Mouse (Mus musculus): ENCODE data around the gene Hdac1. TPM values are rescaled to one million over a fixed set of nuclear protein-coding genes. Genes with fewer than 3 reads are reported as not detected.

Hdac1 gene
- total RNA-seq (2015; ENCODE audit: low replicate concordance), result 100 and 125 TPM in 2 replicates
- 102 and 111 TPM in 2 replicates for total RNA-seq (2017; ENCODE audit: low replicate concordance)

DNA sequence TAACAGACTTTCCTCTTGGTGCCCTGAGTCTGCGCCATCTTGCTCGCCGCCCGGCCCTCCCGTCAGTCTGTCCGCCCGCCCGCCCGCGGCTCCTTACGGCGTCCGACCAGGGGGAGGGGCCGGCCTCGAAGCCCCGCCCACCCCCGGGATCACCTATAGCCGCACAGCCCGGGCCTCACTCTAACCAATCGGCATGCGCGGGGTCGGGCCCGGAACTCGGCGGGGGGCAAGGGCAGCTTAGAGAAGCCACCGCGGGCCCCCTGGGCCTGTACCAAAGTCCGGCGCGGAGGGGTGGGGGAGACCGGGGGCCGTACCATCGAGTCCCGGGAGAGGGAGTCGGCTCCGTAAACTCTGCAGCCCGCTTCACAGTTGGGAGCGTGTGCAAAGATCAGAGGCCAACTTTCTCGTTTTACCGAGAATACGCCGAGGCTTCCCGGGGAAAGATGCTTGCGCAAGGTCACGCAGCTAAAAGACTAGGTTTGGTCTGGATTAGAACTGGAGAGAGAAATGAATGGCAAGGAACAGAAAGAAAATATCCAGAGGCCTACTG is at the start of gene Hdac1:
TSS of gene Hdac1 (minus strand) at position 122 of the 550 bp plus-strand sequence.
- peak; percentile 92 for ATAC-seq (replicated peaks; ENCODE audit: low FRiP score, poor library complexity, severe bottlenecking)

DNA sequence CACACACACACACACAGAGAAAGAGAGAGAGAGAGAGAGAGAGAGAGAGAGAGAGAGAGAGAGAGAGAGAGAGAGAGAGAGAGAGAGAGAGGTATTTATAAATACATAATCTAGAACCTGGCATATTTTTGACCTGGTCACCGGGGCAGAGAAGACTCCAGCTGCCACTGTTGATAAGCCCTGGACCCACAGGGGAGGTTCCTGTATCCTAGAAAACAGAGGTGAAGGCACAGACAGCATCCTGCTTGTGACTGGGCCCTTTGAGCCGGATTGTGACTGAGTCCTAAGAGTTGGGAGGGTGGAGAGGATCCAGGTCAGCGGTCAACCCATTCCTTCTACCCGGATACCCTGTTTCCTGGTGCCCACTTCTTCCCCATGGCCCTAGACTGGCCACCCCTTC is 46.4 kb upstream of the Hdac1 start:
- ATAC-seq (replicated peaks; ENCODE audit: low FRiP score, poor library complexity, severe bottlenecking), result peak; percentile 91

- ATAC-seq (replicated peaks; ENCODE audit: low FRiP score, poor library complexity, severe bottlenecking), result no peak
Observed at GRCm38 (mm10) chr4:129586943-129587342, 44.4 kb upstream of the Hdac1 start.

DNA sequence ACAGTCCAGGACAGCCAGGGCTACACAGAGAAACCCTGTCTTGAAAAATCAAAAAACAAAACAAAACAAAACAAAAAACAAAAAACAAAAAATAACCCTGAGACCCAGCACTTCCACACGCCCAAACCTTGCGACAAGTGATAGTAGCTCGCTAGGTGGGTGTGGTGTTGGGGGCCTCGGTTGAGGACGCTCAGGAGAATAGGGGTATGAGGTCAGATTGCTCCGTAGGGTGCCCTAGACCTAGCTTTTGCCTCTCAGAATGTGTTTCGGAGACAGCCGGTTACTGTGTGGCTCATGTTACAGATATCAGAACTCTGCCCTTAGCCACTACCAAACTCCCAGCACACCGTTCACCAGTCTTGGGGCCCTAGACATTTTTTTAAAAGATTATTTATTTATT is 43.3 kb upstream of the Hdac1 start:
- ATAC-seq (replicated peaks; ENCODE audit: low FRiP score, poor library complexity, severe bottlenecking), result no peak

DNA sequence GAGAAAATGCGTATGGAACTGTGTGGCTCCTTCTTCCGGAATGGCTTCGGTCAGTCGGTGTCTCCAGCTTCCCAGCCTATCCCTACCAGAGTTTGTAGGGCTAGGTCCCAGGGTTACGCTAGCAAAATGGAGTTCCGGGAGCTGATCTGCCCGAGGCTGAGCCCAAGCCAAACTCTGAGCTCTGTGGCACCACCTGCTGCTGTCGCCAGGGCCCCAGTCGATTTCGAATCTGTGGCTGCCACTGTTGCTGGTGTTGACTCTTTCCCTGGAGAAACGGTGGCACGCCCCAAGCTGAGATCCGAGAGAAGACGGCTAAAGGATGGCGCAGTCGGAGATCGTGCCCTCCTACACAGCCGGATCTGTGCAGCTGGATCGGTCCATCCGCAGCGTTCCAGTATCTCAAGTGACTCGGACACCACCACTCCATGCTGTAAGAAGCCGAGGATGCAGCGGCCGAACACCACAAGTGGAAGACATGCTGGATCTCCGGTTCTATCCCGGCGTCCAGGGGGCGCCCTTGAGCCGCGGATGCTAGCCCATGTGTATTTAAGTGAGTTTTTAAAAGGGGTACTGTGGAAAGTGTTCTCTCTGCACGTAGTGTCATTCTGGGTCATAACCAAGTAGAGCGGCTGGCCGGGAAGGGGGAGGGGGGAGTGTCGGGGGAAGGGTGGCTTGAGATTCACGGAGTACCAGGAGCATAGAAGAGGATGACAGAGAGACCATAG is 42.5 kb upstream of the Hdac1 start:
- peak; percentile 75 for ATAC-seq (replicated peaks; ENCODE audit: low FRiP score, poor library complexity, severe bottlenecking)

DNA sequence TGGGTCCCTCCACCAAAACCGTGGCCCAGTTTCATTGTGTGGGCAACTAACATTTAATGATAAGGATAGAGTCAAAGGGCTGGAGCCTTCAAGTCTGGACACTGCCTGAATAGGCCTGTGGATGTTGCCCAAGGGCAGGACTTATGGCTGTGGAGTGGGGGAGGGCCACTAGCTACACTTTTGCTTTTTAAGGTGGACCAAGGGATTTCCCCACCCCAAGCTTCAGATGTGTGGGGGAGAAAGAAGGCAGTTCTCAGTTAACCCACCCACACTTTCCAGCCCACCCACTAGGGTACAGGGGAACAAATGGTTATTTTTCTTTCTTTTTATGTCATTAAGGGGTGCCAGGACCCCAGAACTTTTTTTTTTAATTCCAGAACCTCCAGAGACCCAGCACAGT is 41.9 kb upstream of the Hdac1 start:
- no peak for ATAC-seq (replicated peaks; ENCODE audit: low FRiP score, poor library complexity, severe bottlenecking)

DNA sequence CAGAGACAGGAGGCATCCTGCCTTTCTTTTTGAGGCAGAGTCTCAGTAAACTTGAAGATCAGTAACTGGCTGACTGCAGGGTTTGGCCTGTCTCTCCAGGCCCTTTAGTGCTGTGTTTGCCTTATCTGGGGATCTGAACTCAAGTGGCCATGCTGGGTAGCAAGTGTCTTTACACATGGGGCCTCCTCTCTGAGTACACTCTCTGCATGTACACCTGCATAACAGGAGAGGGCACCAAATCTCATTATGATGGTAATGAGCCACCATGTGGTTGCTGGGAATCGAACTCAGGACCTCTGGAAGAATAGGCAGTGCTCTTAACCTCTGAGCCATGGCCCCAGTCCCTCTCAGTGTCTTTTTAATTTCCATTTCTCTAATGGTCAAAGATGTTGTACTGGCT is 39.7 kb upstream of the Hdac1 start:
- no peak for ATAC-seq (replicated peaks; ENCODE audit: low FRiP score, poor library complexity, severe bottlenecking)

DNA sequence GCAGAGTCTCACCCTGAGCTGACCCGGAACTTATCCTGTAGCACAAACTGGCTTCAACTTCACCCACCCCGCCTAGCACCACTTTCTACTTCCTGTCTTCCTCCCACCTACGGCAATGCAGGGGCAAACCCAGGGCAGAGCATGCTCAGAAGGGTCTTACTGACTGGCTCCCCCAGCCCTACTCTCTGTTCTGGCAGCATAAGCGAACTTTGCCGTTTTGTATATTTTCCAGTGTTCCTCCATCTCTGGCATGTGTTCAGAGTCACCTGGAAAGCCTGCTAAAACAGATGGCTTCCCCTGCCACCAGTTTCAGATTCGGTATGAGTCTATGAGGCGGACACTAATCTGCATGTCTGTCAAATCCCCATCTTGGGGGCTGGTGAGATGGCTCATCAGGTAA is 37.8 kb upstream of the Hdac1 start:
- ATAC-seq (replicated peaks; ENCODE audit: low FRiP score, poor library complexity, severe bottlenecking), result no peak

GRCm38 (mm10) chr4:129578466-129578865 is 36.0 kb upstream of the Hdac1 start, which contains the start of gene Fam167b:
Fam167b (minus strand) TSS chr4:129578549.
- ATAC-seq (replicated peaks; ENCODE audit: low FRiP score, poor library complexity, severe bottlenecking), result 0 out of 2 replicates have a peak, but pooled peaks have one; percentile 28

DNA sequence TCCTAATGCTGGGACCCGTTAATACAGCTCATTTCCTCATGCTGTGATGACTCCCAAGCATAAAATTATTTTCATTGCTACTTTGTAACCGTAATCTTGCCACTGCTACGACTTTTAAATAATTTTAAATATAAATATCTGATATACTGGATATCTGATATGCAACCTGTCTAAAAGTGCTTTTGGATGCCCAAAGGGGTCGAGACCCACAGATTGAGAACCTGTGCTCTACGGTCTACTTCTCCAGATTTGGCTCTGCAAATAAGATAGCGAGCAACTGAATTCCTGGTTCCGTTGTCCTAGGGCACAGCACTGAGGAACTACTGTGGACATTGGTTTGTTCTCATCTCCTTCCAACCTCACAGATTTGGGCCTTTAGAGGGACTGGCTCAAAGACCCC is 35.2 kb upstream of the Hdac1 start:
- ATAC-seq (replicated peaks; ENCODE audit: low FRiP score, poor library complexity, severe bottlenecking), result no peak

DNA sequence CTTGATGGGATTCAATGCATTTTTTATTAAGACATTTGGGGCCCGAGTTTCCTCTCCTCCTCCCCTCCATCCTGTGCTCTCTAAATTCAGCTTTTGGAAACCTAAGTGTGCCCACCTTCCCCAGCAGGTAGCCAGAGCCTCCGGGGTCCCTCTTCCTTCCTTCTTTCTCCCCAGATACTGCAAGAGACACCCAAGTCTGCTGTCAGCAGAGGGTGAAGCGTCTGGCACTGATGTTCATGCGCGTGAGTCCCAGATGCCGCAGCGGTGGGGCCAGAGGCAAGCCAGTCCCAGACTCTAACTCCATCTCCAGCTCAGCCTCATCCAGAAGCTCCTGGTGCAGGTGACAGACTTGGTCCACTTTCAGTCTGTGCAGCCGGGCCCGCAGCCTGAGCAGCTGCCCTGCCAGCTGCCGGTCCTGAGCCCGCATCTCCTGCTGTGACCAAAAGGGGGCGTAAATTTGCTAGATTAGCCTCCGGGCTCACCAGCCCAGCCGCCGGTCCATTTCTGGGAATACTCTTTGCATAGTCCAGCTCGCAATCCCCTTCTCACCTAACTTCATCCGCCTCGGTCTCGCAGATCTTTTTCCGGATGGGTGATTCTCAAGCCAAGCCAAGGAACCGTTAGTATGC is 34.5 kb upstream of the Hdac1 start:
- peak; percentile 67; the same call in 1 of the 2 replicates for ATAC-seq (replicated peaks; ENCODE audit: low FRiP score, poor library complexity, severe bottlenecking)

GRCm38 (mm10) chr4:129575171-129575844 is 32.8 kb upstream of the Hdac1 start:
- no peak for ATAC-seq (replicated peaks; ENCODE audit: low FRiP score, poor library complexity, severe bottlenecking)

DNA sequence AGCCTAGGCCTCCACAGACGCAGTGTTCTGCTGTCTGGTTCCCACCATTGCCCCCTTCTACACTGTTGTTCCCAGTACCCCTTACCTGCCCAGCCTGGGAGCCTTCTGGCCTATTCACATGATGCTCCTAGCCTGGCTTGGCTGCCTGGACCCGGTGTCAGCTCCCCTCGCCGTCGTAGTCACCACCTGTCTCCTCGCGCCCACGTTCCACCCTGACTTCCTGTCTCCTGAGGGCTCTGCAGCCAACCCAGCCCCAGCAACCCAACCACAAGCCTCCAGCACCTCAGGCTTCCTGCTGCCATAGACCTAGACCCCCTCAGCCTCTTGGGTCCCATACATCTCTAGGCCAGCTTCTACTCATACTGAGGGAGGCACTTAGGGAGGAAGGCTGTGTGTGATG is 30.9 kb upstream of the Hdac1 start, which contains the start of gene Lck:
TSS of gene Lck (minus strand) at position 212 of the 400 bp plus-strand sequence.
- no peak for ATAC-seq (replicated peaks; ENCODE audit: low FRiP score, poor library complexity, severe bottlenecking)

DNA sequence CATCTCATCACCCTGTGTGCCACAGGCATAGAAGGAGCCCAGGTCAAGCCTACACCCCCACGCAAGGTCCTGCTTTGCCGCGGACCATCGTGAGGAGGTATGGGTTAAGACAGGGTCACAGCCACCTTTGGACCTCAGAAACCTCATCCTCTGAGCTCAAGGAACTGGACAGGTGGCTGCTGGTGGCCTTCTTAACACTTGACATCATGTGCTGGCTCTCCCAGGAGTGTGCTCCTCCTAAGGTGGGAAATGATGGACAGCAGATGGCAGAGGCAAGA is 30.5 kb upstream of the Hdac1 start:
- no peak for ATAC-seq (replicated peaks; ENCODE audit: low FRiP score, poor library complexity, severe bottlenecking)

DNA sequence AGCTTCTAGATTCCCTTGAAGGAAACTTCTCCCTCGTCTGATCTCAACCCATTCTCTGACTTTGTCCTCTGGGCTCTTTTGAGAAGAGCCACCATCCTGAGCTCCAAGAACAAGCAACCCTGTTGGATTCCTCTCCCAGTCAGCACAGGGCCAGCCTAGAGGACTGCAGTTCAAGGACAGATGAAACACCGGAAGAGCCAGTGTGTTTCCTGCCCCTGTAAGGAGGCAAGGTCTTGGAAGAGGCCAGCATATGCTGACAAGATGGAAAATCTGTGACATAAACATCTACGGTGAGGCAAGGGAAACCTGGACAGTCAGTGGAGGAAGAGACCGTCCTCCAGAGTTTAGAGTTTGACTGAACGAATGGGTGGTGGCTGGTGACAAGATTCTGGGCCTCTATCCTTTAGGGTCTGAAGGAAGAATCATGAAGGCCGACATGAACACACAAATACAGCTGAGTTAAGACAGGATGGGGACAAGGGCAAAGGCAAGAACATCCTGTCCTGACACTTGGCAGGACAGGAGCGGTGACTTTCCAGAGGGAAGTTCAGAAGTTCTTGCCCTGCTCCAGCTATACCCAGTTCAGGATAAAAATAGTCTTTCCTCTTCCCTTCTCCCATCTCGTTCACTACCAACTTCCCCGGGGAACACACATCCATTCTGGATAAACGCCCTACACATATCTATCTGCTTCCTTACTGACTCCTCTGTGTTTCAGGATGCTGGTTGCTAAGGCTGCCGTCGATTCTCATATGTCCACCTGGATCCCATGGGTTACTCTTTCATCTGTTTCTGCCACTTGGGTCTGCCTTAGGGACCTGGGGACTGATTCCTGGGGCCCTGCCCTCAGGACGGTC is 30.0 kb upstream of the Hdac1 start:
- ATAC-seq (replicated peaks; ENCODE audit: low FRiP score, poor library complexity, severe bottlenecking), result no peak

DNA sequence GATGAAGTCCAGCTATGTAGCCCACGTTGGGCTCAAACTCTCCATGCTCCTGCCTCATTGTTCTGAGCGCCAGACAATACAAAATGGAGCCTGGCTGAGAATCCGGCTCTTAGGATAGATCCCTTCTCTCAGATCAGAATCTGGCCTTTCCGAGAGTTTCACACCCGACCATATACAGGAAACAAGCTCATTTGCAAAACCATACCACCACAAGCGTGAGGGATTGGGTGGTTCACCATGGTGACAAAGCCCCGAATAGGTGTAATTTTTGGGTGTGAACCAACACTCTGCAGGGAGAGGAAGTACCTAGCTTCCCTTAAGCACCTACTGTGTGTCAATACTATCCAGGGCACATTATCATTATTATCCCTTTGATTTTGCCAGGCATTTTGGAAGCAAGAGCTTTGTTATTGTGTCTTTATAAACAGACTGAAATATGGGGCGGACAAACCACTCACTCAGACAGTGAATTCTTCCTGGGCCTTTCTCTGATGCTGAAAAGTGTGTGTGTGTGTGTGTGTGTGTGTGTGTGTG is 29.1 kb upstream of the Hdac1 start:
- ATAC-seq (replicated peaks; ENCODE audit: low FRiP score, poor library complexity, severe bottlenecking), result no peak

- ATAC-seq (replicated peaks; ENCODE audit: low FRiP score, poor library complexity, severe bottlenecking), result no peak
Observed at GRCm38 (mm10) chr4:129570028-129570427, 27.5 kb upstream of the Hdac1 start.

DNA sequence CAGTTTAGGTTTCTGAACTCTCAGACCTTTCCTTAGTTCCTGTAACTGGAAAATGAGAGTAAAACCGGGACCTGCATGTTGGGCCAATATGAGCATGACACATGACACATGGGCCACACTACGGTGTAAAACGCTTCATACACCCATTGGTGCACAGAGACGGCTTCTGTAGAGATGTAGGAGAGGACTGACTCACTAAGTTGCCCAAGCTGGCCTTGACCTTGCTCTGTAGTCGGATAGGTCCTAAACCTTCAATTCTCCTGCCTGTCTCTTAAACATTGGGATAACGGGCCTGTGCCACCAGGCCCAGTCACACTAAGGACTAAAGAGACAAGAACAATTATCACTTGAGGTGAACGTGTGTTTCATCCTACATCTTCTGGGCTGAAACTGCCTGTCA is 25.9 kb upstream of the Hdac1 start:
- no peak for ATAC-seq (replicated peaks; ENCODE audit: low FRiP score, poor library complexity, severe bottlenecking)

DNA sequence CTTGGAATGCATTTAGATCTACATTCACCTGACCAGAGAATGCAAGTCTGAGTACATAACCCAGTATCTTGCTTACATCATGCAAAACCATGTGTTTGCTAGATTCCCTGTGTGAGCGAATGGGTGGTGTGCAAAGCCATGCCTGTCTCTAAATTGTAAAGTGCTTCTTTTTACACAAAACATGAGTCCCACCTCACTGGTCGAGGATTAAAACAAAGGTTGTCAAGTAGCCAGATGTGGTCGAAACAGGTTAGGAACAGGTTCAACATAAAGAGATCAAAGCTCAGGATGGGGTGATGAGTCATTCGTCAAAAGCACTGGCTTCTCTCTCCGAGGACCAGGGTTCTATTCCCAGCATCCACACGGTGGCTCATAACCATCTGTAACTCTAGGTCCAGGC is 22.6 kb upstream of the Hdac1 start:
- no peak for ATAC-seq (replicated peaks; ENCODE audit: low FRiP score, poor library complexity, severe bottlenecking)

DNA sequence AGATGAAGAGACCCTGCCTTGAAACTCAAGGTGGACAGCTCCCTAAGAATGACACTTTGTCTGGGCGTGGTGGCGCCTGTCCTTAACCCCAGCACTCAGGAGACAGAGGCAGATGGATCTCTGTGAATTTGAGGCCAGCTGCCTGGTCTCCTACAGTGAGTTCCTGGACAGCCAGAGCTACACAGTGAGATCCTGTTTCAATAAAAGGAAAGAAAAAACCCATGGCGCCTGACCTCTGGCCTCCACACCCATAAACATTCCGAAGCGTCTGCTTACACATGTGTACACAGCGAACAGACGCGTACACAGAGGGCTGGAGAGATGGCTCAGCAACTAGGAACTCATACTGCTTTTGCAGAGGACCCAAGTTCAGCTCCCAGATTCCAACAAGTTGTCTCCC is 21.2 kb upstream of the Hdac1 start:
- ATAC-seq (replicated peaks; ENCODE audit: low FRiP score, poor library complexity, severe bottlenecking), result no peak

All from erythroid progenitor cell, adult 5-6 weeks (primary cell).